Mouse (Mus musculus): Measurements from ENCODE around the gene Fbxw22. TPM values are rescaled to one million over a fixed set of nuclear protein-coding genes. Genes with fewer than 3 reads are reported as not detected.
"Not testable (repeated sequence)": the region's sequence is repeated elsewhere in the genome, so short reads cannot be mapped to it uniquely, and the experiment has no call there.

Fbxw22 gene
- polyA plus RNA-seq (2015; fragmentation: Nextera tagmentation; extraction: Ambion mirVana) = not detected in 2 replicates

DNA sequence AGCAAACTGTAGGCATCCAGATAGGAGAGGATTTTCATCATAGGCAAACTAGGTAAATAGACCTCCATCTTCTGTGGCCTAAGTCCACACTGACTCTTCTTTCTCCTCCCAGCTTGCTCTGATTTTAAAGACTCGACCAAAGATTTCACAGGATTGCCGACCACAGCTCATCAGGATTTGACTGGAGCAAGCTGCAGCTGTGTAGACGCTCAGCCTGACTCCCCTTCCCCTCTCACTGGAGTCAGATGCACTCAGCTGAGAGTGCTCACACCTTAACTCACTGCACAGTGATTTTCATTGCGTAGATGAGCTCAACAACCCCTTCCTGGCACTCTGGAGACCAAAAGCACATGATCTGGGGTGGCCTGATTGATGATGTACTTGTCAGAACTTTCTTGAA lies at the start of gene Fbxw22:
TSS of gene Fbxw22 (minus strand) at position 101 of the 400 bp plus-strand sequence.
- H3K9ac ChIP-seq; H3K4me2 ChIP-seq; H3K4me1 ChIP-seq; H3K36me3 ChIP-seq; H3K9me3 ChIP-seq; H3K27me3 ChIP-seq; ATAC-seq (ENCODE audit: insufficient number of reproducible peaks, low FRiP score, low TSS enrichment, low read depth); H3K27ac ChIP-seq; H3K4me3 ChIP-seq: not testable (repeated sequence)
- WGBS = 70% methylated on average over 4 of the region's 4 CpGs

GRCm38 (mm10) chr9:109449040-109449439 lies 44.9 kb upstream of the Fbxw22 start, which contains the start of gene Fbxw16:
TSS of gene Fbxw16 (minus strand) at chr9:109449140.
- Histone ChIP-seq H3K27ac (no peak within 1 kb of the TSS), H3K36me3 (no peaks in the 10 kb centered on the region), H3K9me3 (no peaks in the 10 kb centered on the region), H3K4me3 (no peak within 1 kb of the TSS), H3K9ac (no peak within 1 kb of the TSS), H3K4me2 (no peak within 1 kb of the TSS), H3K27me3 (no peaks in the 10 kb centered on the region), H3K4me1 (no peaks in the 10 kb centered on the region)
- ATAC-seq (ENCODE audit: insufficient number of reproducible peaks, low FRiP score, low TSS enrichment, low read depth) = no peak

DNA sequence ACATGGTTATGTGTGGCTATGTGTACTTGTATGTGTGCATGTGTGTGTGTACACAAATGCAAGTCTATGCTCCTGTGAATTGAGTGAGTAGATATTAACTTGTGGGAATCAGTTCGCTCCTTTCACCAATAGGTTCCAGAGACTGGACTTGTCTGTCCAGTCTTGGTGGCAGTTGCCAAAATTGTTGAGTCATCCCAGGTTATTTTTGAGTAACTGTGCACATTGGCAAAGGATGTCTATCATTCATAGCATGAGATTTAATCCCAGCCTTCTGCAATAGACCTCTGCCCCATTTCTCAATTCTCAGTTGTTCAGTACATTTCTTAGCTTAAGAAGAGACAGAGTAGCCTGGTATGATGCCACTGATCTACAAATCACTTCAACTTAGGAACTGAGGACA lies 28.9 kb upstream of the Fbxw22 start:
- H3K27ac ChIP-seq = no peak overlapping the region
- no peaks in the 10 kb centered on the region for H3K9me3 ChIP-seq
- WGBS = 89% methylated on average over 1 of the region's 1 CpGs
- H3K9ac ChIP-seq = no peak overlapping the region
- no peak overlapping the region for H3K4me2 ChIP-seq
- no peaks in the 10 kb centered on the region for H3K4me1 ChIP-seq
- H3K4me3 ChIP-seq = no peak overlapping the region
- H3K27me3 ChIP-seq = no peaks in the 10 kb centered on the region
- no peaks in the 10 kb centered on the region for H3K36me3 ChIP-seq
- no peak for ATAC-seq (ENCODE audit: insufficient number of reproducible peaks, low FRiP score, low TSS enrichment, low read depth)

GRCm38 (mm10) chr9:109339559-109339958 lies 64.5 kb downstream of the Fbxw22 start, which contains the start of gene Fbxw28:
TSS of gene Fbxw28 (minus strand) at chr9:109339659.
- H3K4me1 ChIP-seq; H3K36me3 ChIP-seq; H3K27ac ChIP-seq; H3K4me3 ChIP-seq; H3K9me3 ChIP-seq; ATAC-seq (ENCODE audit: insufficient number of reproducible peaks, low FRiP score, low TSS enrichment, low read depth); H3K4me2 ChIP-seq; H3K27me3 ChIP-seq; H3K9ac ChIP-seq: not testable (repeated sequence)
- WGBS = 100% methylated on average over 1 of the region's 1 CpGs

Other genes starting within 250 kb of the Fbxw22 start
- not detected in 2 replicates for gene Fbxw21, start 242.3 kb downstream of the Fbxw22 start, polyA plus RNA-seq (2015; fragmentation: Nextera tagmentation; extraction: Ambion mirVana)
- not detected in 2 replicates for gene Fbxw13, start 208.3 kb downstream of the Fbxw22 start, polyA plus RNA-seq (2015; fragmentation: Nextera tagmentation; extraction: Ambion mirVana)
- not detected in 2 replicates for gene Fbxw20, start 169.5 kb downstream of the Fbxw22 start, polyA plus RNA-seq (2015; fragmentation: Nextera tagmentation; extraction: Ambion mirVana)
- not detected in 2 replicates for gene Fbxw14, start 116.6 kb downstream of the Fbxw22 start, polyA plus RNA-seq (2015; fragmentation: Nextera tagmentation; extraction: Ambion mirVana)
- not detected in 2 replicates for gene Fbxw28, start 64.6 kb downstream of the Fbxw22 start, polyA plus RNA-seq (2015; fragmentation: Nextera tagmentation; extraction: Ambion mirVana)
- not detected in 2 replicates for gene Fbxw16, start 44.8 kb upstream of the Fbxw22 start, polyA plus RNA-seq (2015; fragmentation: Nextera tagmentation; extraction: Ambion mirVana)
- gene Fbxw19, start 91.6 kb upstream of the Fbxw22 start, polyA plus RNA-seq (2015; fragmentation: Nextera tagmentation; extraction: Ambion mirVana) = not detected in 2 replicates
- gene Fbxw15, start 164.0 kb upstream of the Fbxw22 start, polyA plus RNA-seq (2015; fragmentation: Nextera tagmentation; extraction: Ambion mirVana) = not detected in 2 replicates
- not detected in 2 replicates for gene Fbxw24, start 221.8 kb upstream of the Fbxw22 start, polyA plus RNA-seq (2015; fragmentation: Nextera tagmentation; extraction: Ambion mirVana)